Mouse (Mus musculus) fibroblast of lung, adult 2 months (primary cell): Measurements from ENCODE around the gene Mamdc4.

Source experiments
- DNase-seq: peaks from one replicate; pipeline ENCODE4 v3.0.0-alpha.2; 2011; ENCODE audit warnings: low read depth

Mamdc4 gene

GRCm38 (mm10) chr2:25574579-25575431 lies at the start of gene Mamdc4, which contains the start of gene Phpt1:
Gene Mamdc4, minus strand, starts transcription at chr2:25574845.
Gene Phpt1, minus strand, starts transcription at chr2:25575224.
- peak; percentile 96 for DNase-seq

GRCm38 (mm10) chr2:25621229-25622200 lies 46.9 kb upstream of the Mamdc4 start, which contains the start of gene Tmem141:
Gene Tmem141, minus strand, starts transcription at chr2:25622005.
- DNase-seq, result peak; percentile 61

- DNase-seq, result no peak
Observed at GRCm38 (mm10) chr2:25620852-25621228, 46.2 kb upstream of the Mamdc4 start.

GRCm38 (mm10) chr2:25620386-25620785 lies 45.7 kb upstream of the Mamdc4 start:
- no peak for DNase-seq

GRCm38 (mm10) chr2:25617578-25617977 lies 42.9 kb upstream of the Mamdc4 start, which contains the start of gene Ccdc183:
Gene Ccdc183, minus strand, starts transcription at chr2:25617678.
- DNase-seq, result no peak

GRCm38 (mm10) chr2:25616398-25616797 lies 41.8 kb upstream of the Mamdc4 start:
- no peak for DNase-seq

- DNase-seq, result no peak
Observed at GRCm38 (mm10) chr2:25608671-25609070, 34.0 kb upstream of the Mamdc4 start.

- DNase-seq, result peak; percentile 65
Observed at GRCm38 (mm10) chr2:25607761-25608622, 33.3 kb upstream of the Mamdc4 start, which contains the start of gene Rabl6. Gene Rabl6, minus strand, starts transcription at chr2:25608521.

GRCm38 (mm10) chr2:25602526-25602925 lies 27.9 kb upstream of the Mamdc4 start:
- no peak for DNase-seq

- DNase-seq, result no peak
Observed at GRCm38 (mm10) chr2:25600037-25600436, 25.4 kb upstream of the Mamdc4 start.

GRCm38 (mm10) chr2:25598749-25599148 lies 24.1 kb upstream of the Mamdc4 start:
- DNase-seq, result no peak

- no peak for DNase-seq
Observed at GRCm38 (mm10) chr2:25596765-25597510, 22.3 kb upstream of the Mamdc4 start.

GRCm38 (mm10) chr2:25591863-25592262 lies 17.2 kb upstream of the Mamdc4 start:
- DNase-seq, result no peak

- DNase-seq, result no peak
Observed at GRCm38 (mm10) chr2:25588227-25588907, 13.7 kb upstream of the Mamdc4 start.

- no peak for DNase-seq
Observed at GRCm38 (mm10) chr2:25587290-25587689, 12.6 kb upstream of the Mamdc4 start.

GRCm38 (mm10) chr2:25585601-25586000 lies 11.0 kb upstream of the Mamdc4 start:
- no peak for DNase-seq

GRCm38 (mm10) chr2:25584856-25585255 lies 10.2 kb upstream of the Mamdc4 start:
- no peak for DNase-seq

GRCm38 (mm10) chr2:25584152-25584551 lies 9.5 kb upstream of the Mamdc4 start:
- DNase-seq, result no peak

- DNase-seq, result no peak
Observed at GRCm38 (mm10) chr2:25583571-25583970, 8.9 kb upstream of the Mamdc4 start.

GRCm38 (mm10) chr2:25583120-25583481 lies 8.5 kb upstream of the Mamdc4 start:
- no peak for DNase-seq
